Mouse (Mus musculus) ES-Bruce4 (cell line): Measurements from ENCODE around the gene Akap8. TPM values are rescaled to one million over a fixed set of nuclear protein-coding genes. Genes with fewer than 3 reads are reported as not detected.

Experiments
- H3K27ac ChIP-seq: 2 replicates; pipeline ENCODE4 v1.5.1; 2012; ENCODE audit warnings: low read length, inconsistent platforms; ENCODE audit not compliant: insufficient read depth
- H3K27me3 ChIP-seq: 2 replicates; pipeline ENCODE4 v1.6.1; 2012; ENCODE audit warnings: mild to moderate bottlenecking, low read length, inconsistent platforms; ENCODE audit not compliant: control insufficient read depth, poor library complexity, insufficient read depth, severe bottlenecking
- H3K36me3 ChIP-seq: 2 replicates; pipeline ENCODE4 v1.6.1; 2012; ENCODE audit warnings: inconsistent platforms, mild to moderate bottlenecking, low read length, moderate library complexity; ENCODE audit not compliant: control insufficient read depth, poor library complexity, insufficient read depth, severe bottlenecking
- H3K4me1 ChIP-seq: one replicate; pipeline ENCODE4 v1.8.1; 2011; ENCODE audit warnings: low read length; ENCODE audit not compliant: control insufficient read depth, insufficient read depth
- H3K4me3 ChIP-seq: 2 replicates; pipeline ENCODE4 v1.5.1; 2011; ENCODE audit warnings: low read depth, mild to moderate bottlenecking, low read length
- H3K9ac ChIP-seq: 2 replicates; pipeline ENCODE4 v1.6.1; 2012; ENCODE audit warnings: low read depth, mild to moderate bottlenecking, inconsistent platforms; ENCODE audit not compliant: poor library complexity, severe bottlenecking
- H3K9me3 ChIP-seq: replicated peaks from 2 replicates; pipeline ENCODE4 v1.6.1; 2012; ENCODE audit warnings: mild to moderate bottlenecking, low read length, inconsistent platforms; ENCODE audit not compliant: control insufficient read depth, poor library complexity, insufficient read depth, severe bottlenecking
- CTCF ChIP-seq: IDR thresholded peaks from one replicate; pipeline ENCODE4 v1.8.1; 2011; ENCODE audit warnings: low read depth, low read length
- EP300 ChIP-seq: IDR thresholded peaks from 2 replicates; pipeline ENCODE4 v1.6.1; 2011; ENCODE audit warnings: low read depth, low read length; ENCODE audit not compliant: insufficient read depth
- POLR2A ChIP-seq: IDR thresholded peaks from one replicate; pipeline ENCODE4 v1.8.1; 2011; ENCODE audit warnings: low read length; ENCODE audit not compliant: insufficient read depth
- polyA plus RNA-seq: library from polyadenylated mRNA; stranded (reverse); fragments of >200 nt; gene quantifications from 2 replicates; pipeline ENCODE4 v1.2.4, GENCODE M21; 2011; ENCODE audit warnings: low read depth; ENCODE audit not compliant: missing spikeins, insufficient read depth, insufficient read length

The Akap8 gene
- polyA plus RNA-seq, 1 experiment: 135 TPM

GRCm38 (mm10) chr17:32256896-32257295 is 64.1 kb downstream of the Akap8 start:
- Histone ChIP-seq H3K36me3 (peaks cover 10% of the 10 kb centered on the region), H3K27ac (no peak overlapping the region), H3K4me1 (no peaks in the 10 kb centered on the region), H3K9me3 (no peaks in the 10 kb centered on the region), H3K4me3 (no peak overlapping the region), H3K27me3 (no peaks in the 10 kb centered on the region), H3K9ac (no peak overlapping the region)
- no peak for TF ChIP-seq CTCF
- TF ChIP-seq EP300: no peak
- TF ChIP-seq POLR2A: no peak

Other genes with a start within 250 kb of the Akap8 start
- gene Notch3, start 154.4 kb downstream of the Akap8 start, polyA plus RNA-seq: 75.6 and 83.8 TPM in 2 replicates
- 0.76 and 1.3 TPM in 2 replicates for gene Ephx3, start 131.7 kb downstream of the Akap8 start, polyA plus RNA-seq
- 190 and 191 TPM in 2 replicates for gene Brd4, start 36.5 kb downstream of the Akap8 start, polyA plus RNA-seq
- 67.7 and 78.8 TPM in 2 replicates for gene Akap8l, start 29.4 kb upstream of the Akap8 start, polyA plus RNA-seq
- 56.3 and 69.9 TPM in 2 replicates for gene Wiz, start 68.2 kb upstream of the Akap8 start, polyA plus RNA-seq
- 0.20 and 0.96 TPM in 2 replicates for gene Rasal3, start 82.3 kb upstream of the Akap8 start, polyA plus RNA-seq
- gene Pglyrp2, start 102.9 kb upstream of the Akap8 start, polyA plus RNA-seq: not detected in 2 replicates
- gene Cyp4f39, start 131.5 kb upstream of the Akap8 start, polyA plus RNA-seq: 0.88 and 1.2 TPM in 2 replicates
- gene Cyp4f17, start 184.8 kb upstream of the Akap8 start, polyA plus RNA-seq: 10.4 and 11.5 TPM in 2 replicates
- gene Cyp4f16, start 215.3 kb upstream of the Akap8 start, polyA plus RNA-seq: 16.3 and 17.2 TPM in 2 replicates